9 mouse cellular contexts compared by ENCODE assay signal in genomic region chr11:106571026-106571983, GRCm38 (mm10). TPM values are rescaled to one million over a fixed set of nuclear protein-coding genes. Genes with fewer than 3 reads are reported as not detected.
DNase-seq lines count a peak whose midpoint lies in the region; ATAC-seq and TF ChIP-seq lines count a peak whose summit lies in the region.
"Had no signal": no experiment of that assay in that cellular context is flagged by ENCODE, and none has a peak within 500 bp of the region (broad histone marks: within the 10 kb centered on the region; RNA-seq: fewer than 3 reads in every experiment).

No protein-coding gene starts in this region.

- 83% methylated on average over 11 of the region's 11 CpGs for WGBS in heart, embryonic 14.5 days
- 80% methylated on average over 11 of the region's 11 CpGs for WGBS in limb, embryonic 10.5 days

- H3K4me3 ChIP-seq in heart, embryonic 14.5 days (ENCODE audit: control insufficient read depth in 1 of 2, insufficient read depth in 1 of 2, low read depth in 1 of 2, low read length in 2 of 2): no peak overlapping the region
- no peak overlapping the region for H3K4me3 ChIP-seq in ES-E14 (ENCODE audit: insufficient read depth in 1 of 2, low read depth in 1 of 2, low read length in 2 of 2, poor library complexity in 1 of 2, severe bottlenecking in 1 of 2)
- no peak overlapping the region for H3K4me3 ChIP-seq in limb, embryonic 10.5 days

- in situ Hi-C loops in ES-E14 (cut with MboI; ENCODE audit: low sequenced_read_pairs in 2 of 2, unreplicated experiment in 2 of 2): no loop called here

- H3K9ac ChIP-seq in heart, embryonic 14.5 days (ENCODE audit: low read length): peak overlapping the region; percentile 35
- H3K9ac ChIP-seq in ES-E14 (ENCODE audit: insufficient read depth, low read depth, low read length, poor library complexity, severe bottlenecking): 0 out of 2 replicates have a peak overlapping the region, but pooled peaks have one; percentile 25

- DNase-seq in heart, postnatal 36 days: no peak
- no peak for DNase-seq in ES-E14 (ENCODE audit: low read depth, low spot score)
- DNase-seq in limb, embryonic 10.5 days (ENCODE audit: low spot score): no peak
- no peak for DNase-seq in spleen, postnatal 14 days (ENCODE audit: low spot score in 2 of 2)
- no peak for DNase-seq in urinary bladder, postnatal 14 days (ENCODE audit: low spot score)
- no peak for DNase-seq in kidney, postnatal 10 days

- ATAC-seq in heart, embryonic 14.5 days (ENCODE audit: insufficient number of reproducible peaks, insufficient read depth, low FRiP score, low read depth): no peak
- peak; percentile 64 for ATAC-seq in monocyte, adult 5-6 weeks (replicated peaks; ENCODE audit: insufficient number of reproducible peaks, low FRiP score, low TSS enrichment, poor library complexity, severe bottlenecking)
- ATAC-seq: activated CD4-positive, CD25-positive, alpha-beta regulatory T cell, adult 4 months had no signal

- no peaks in the 10 kb centered on the region for H3K27me3 ChIP-seq in heart, embryonic 14.5 days (ENCODE audit: control insufficient read depth, insufficient read depth, low read length)
- H3K27me3 ChIP-seq in limb, embryonic 10.5 days (ENCODE audit: low read depth, poor library complexity, severe bottlenecking): no peaks in the 10 kb centered on the region

- H3K9me3 ChIP-seq in heart, embryonic 14.5 days (ENCODE audit: control insufficient read depth, low read length): no peaks in the 10 kb centered on the region
- no peaks in the 10 kb centered on the region for H3K9me3 ChIP-seq in ES-E14 (ENCODE audit: control insufficient read depth, insufficient read depth, low read depth, low read length)
- no peaks in the 10 kb centered on the region for H3K9me3 ChIP-seq in limb, embryonic 10.5 days (replicated peaks)

- no peak overlapping the region for H3K4me2 ChIP-seq in heart, embryonic 14.5 days (ENCODE audit: low read length)

- H3K27ac ChIP-seq in heart, embryonic 14.5 days (replicated peaks in 1 of 2; ENCODE audit: control insufficient read depth in 1 of 2, insufficient read depth in 1 of 2, low read depth in 2 of 2, low read length in 2 of 2): no peak overlapping the region
- no peak overlapping the region for H3K27ac ChIP-seq in ES-E14 (ENCODE audit: insufficient read depth, low read depth, low read length, poor library complexity, severe bottlenecking)
- peak overlapping the region; percentile 57 for H3K27ac ChIP-seq in limb, embryonic 10.5 days

- peaks cover 19% of the 10 kb centered on the region for H3K36me3 ChIP-seq in heart, embryonic 14.5 days (ENCODE audit: control insufficient read depth, insufficient read depth, low read length)
- peaks cover 14% of the 10 kb centered on the region; the same call in 1 of the 2 replicates for H3K36me3 ChIP-seq in ES-E14 (ENCODE audit: control insufficient read depth, insufficient read depth, low read length, poor library complexity, severe bottlenecking)
- peaks cover 20% of the 10 kb centered on the region for H3K36me3 ChIP-seq in limb, embryonic 10.5 days

- intact Hi-C loops in heart, postnatal 36 days (cut with DNase I): no loop called here

- H3K4me1 ChIP-seq in heart, embryonic 14.5 days (ENCODE audit: control insufficient read depth in 2 of 2, insufficient read depth in 2 of 2, low read length in 2 of 2): peaks cover 41% of the 10 kb centered on the region in 2 experiments
- peaks cover 18 to 57% of the 10 kb centered on the region in 2 experiments for H3K4me1 ChIP-seq in ES-E14 (ENCODE audit: control insufficient read depth in 2 of 2, insufficient read depth in 2 of 2, low read length in 2 of 2, poor library complexity in 1 of 2)
- peaks cover 36% of the 10 kb centered on the region for H3K4me1 ChIP-seq in limb, embryonic 10.5 days

TF ChIP-seq in ES-E14, 5 proteins besides CTCF, POLR2A, EP300 and RAD21:
- TF ChIP-seq HCFC1 (IDR thresholded peaks at IDR 0.05; ENCODE audit: borderline replicate concordance, insufficient read depth, low read length) (no peak), CHD2 (IDR thresholded peaks at IDR 0.05; ENCODE audit: low read depth, low read length) (no peak), MAFK (IDR thresholded peaks at IDR 0.05; ENCODE audit: insufficient read depth, low read depth, low read length) (no peak)

RNA-seq across cellular contexts. Expression of gene Tex2, which starts 41.9 kb away (rescaled TPM):
- 13.5 and 14.4 TPM in 2 replicates for polyA plus RNA-seq in heart, embryonic 14.5 days (2014; fragmentation: Nextera tagmentation; extraction: Ambion mirVana)
- 10 to 100 TPM; 40.1 to 42.1 TPM for total RNA-seq in heart, postnatal 36 days (2021)
- total RNA-seq in ES-E14 (2012; rRNA removed): 33.6 and 34.4 TPM in 2 replicates
- polyA plus RNA-seq in limb, embryonic 10.5 days (2016; fragmentation: Nextera tagmentation; extraction: Ambion mirVana): 6.9 and 7.2 TPM in 2 replicates
- 15.4 to 24.3 TPM (median 17.8 TPM) in 3 replicates for total RNA-seq in monocyte, adult 5-6 weeks (2017)
